Mouse (Mus musculus) limb, embryonic 11.5 days (tissue): Measurements from ENCODE around the gene Cd300ld4. TPM values are rescaled to one million over a fixed set of nuclear protein-coding genes. Genes with fewer than 3 reads are reported as not detected.
A peak's percentile ranks its signal among the peaks of the same experiment; 100 is the strongest.
"Not testable (repeated sequence)": the region's sequence is repeated elsewhere in the genome, so short reads cannot be mapped to it uniquely, and the experiment has no call there.

Experiments
- ATAC-seq: fragments of 200-750 bp; cut with Nextera tagmentation; 2 replicates; pipeline ENCODE4 v1.8.0; 2017; ENCODE audit warnings: low read depth; ENCODE audit not compliant: insufficient number of reproducible peaks, low FRiP score, low TSS enrichment
- DNase-seq: peaks from one replicate; pipeline ENCODE4 v3.0.0-alpha.2; 2015; ENCODE audit warnings: low spot score
- H3K27ac ChIP-seq: fragments of 300-500 bp; sonication (generic); replicated peaks from 2 replicates; pipeline ENCODE4 v1.5.1; 2014; ENCODE audit warnings: low read depth, mild to moderate bottlenecking, low read length
- H3K27me3 ChIP-seq: fragments of 300-500 bp; sonication (generic); 2 replicates; pipeline ENCODE4 v1.6.1; 2014; ENCODE audit warnings: mild to moderate bottlenecking, low read length, mixed read lengths; ENCODE audit not compliant: control insufficient read depth, insufficient read depth
- H3K36me3 ChIP-seq: fragments of 300-500 bp; sonication (generic); 2 replicates; pipeline ENCODE4 v1.6.1; 2014; ENCODE audit warnings: mild to moderate bottlenecking, low read length, moderate library complexity, mixed read lengths; ENCODE audit not compliant: control insufficient read depth, insufficient read depth
- H3K4me1 ChIP-seq: fragments of 300-500 bp; sonication (generic); 2 replicates; pipeline ENCODE4 v1.6.1; 2014; ENCODE audit warnings: low read length, mixed read lengths; ENCODE audit not compliant: control insufficient read depth, insufficient read depth
- H3K4me2 ChIP-seq: fragments of 300-500 bp; sonication (generic); 2 replicates; pipeline ENCODE4 v1.6.1; 2014; ENCODE audit warnings: low read depth, mild to moderate bottlenecking, moderate library complexity; ENCODE audit not compliant: severe bottlenecking
- H3K4me3 ChIP-seq: fragments of 300-500 bp; sonication (generic); 2 replicates; pipeline ENCODE4 v1.5.1; 2014; ENCODE audit warnings: low read depth, low read length
- H3K9ac ChIP-seq: fragments of 300-500 bp; sonication (generic); 2 replicates; pipeline ENCODE4 v1.6.1; 2014; ENCODE audit warnings: mild to moderate bottlenecking, low read length
- H3K9me3 ChIP-seq: fragments of 300-500 bp; sonication (generic); 2 replicates; pipeline ENCODE4 v1.6.1; 2016; ENCODE audit warnings: low read length; ENCODE audit not compliant: control insufficient read depth
- WGBS: fragments of 180-500 bp; shearing (Covaris S2); extraction: QIAGEN DNeasy Blood & Tissue Kit; methylation state at CpG from one replicate; pipeline ENCODE4 v1.1.7; 2014; 5-methylcytosine and 5-hydroxymethylcytosine counted together
- polyA plus RNA-seq: library from polyadenylated mRNA; unstranded; fragments of >200 nt; fragmentation: Nextera tagmentation; extraction: Ambion mirVana; gene quantifications from 2 replicates; pipeline ENCODE4 v1.2.1, GENCODE M21; 2014

The Cd300ld4 gene
- polyA plus RNA-seq = not detected in 2 replicates

GRCm38 (mm10) chr11:115026912-115027311, at the start of gene Cd300ld4:
Cd300ld4 (minus strand) TSS chr11:115027012.
- not testable (repeated sequence) for H3K4me3 ChIP-seq, H3K9me3 ChIP-seq, H3K27ac ChIP-seq, H3K4me1 ChIP-seq, ATAC-seq, H3K27me3 ChIP-seq, H3K36me3 ChIP-seq, H3K4me2 ChIP-seq, H3K9ac ChIP-seq, DNase-seq
- WGBS = no CpG with 5 or more reads among the region's 6 CpGs

GRCm38 (mm10) chr11:115075859-115076258, 49.0 kb upstream of the Cd300ld4 start:
- H3K9me3 ChIP-seq = no peaks in the 10 kb centered on the region
- no peaks in the 10 kb centered on the region for H3K27me3 ChIP-seq
- H3K36me3 ChIP-seq = no peaks in the 10 kb centered on the region
- H3K27ac ChIP-seq = no peak overlapping the region
- 72% methylated on average over 5 of the region's 5 CpGs for WGBS
- no peak overlapping the region for H3K4me3 ChIP-seq
- ATAC-seq (no peak), DNase-seq (no peak)
- peaks cover 3% of the 10 kb centered on the region for H3K4me1 ChIP-seq
- no peak overlapping the region for H3K4me2 ChIP-seq
- no peak overlapping the region for H3K9ac ChIP-seq

GRCm38 (mm10) chr11:115075407-115075806, 48.6 kb upstream of the Cd300ld4 start:
- Histone ChIP-seq H3K27me3 (no peaks in the 10 kb centered on the region), H3K4me1 (peaks cover 3% of the 10 kb centered on the region), H3K4me2 (no peak overlapping the region), H3K27ac (no peak overlapping the region), H3K9me3 (no peaks in the 10 kb centered on the region), H3K36me3 (no peaks in the 10 kb centered on the region), H3K9ac (no peak overlapping the region), H3K4me3 (no peak overlapping the region)
- ATAC-seq (no peak), DNase-seq (no peak)
- WGBS = 80% methylated on average over 7 of the region's 7 CpGs

GRCm38 (mm10) chr11:115073002-115073401, 46.2 kb upstream of the Cd300ld4 start:
- ATAC-seq (no peak), DNase-seq (no peak)
- Histone ChIP-seq H3K36me3 (no peaks in the 10 kb centered on the region), H3K27me3 (no peaks in the 10 kb centered on the region), H3K4me2 (no peak overlapping the region), H3K9ac (no peak overlapping the region), H3K4me1 (peaks cover 3% of the 10 kb centered on the region), H3K27ac (no peak overlapping the region), H3K9me3 (no peaks in the 10 kb centered on the region), H3K4me3 (no peak overlapping the region)
- WGBS = 77% methylated on average over 5 of the region's 5 CpGs

- H3K4me1 ChIP-seq = peaks cover 3% of the 10 kb centered on the region
- H3K27ac ChIP-seq = no peak overlapping the region
- no peak overlapping the region for H3K4me3 ChIP-seq
- 27% methylated on average over 14 of the region's 14 CpGs for WGBS
- H3K27me3 ChIP-seq = no peaks in the 10 kb centered on the region
- DNase-seq (peak; percentile 31), ATAC-seq (no peak)
- no peak overlapping the region for H3K4me2 ChIP-seq
- H3K9ac ChIP-seq = no peak overlapping the region
- no peaks in the 10 kb centered on the region for H3K9me3 ChIP-seq
- H3K36me3 ChIP-seq = no peaks in the 10 kb centered on the region
Measured at GRCm38 (mm10) chr11:115071631-115072294, 45.0 kb upstream of the Cd300ld4 start.

- H3K27me3 ChIP-seq = no peaks in the 10 kb centered on the region
Measured at GRCm38 (mm10) chr11:115071015-115071551, 44.3 kb upstream of the Cd300ld4 start.

GRCm38 (mm10) chr11:115066768-115067167, 40.0 kb upstream of the Cd300ld4 start:
- WGBS = 73% methylated on average over 6 of the region's 6 CpGs
- no peak overlapping the region for H3K4me3 ChIP-seq

More at GRCm38 (mm10) chr11:115071015-115071551, 44.3 kb upstream of the Cd300ld4 start:
- peaks cover 3% of the 10 kb centered on the region for H3K4me1 ChIP-seq
- H3K36me3 ChIP-seq = no peaks in the 10 kb centered on the region
- H3K9me3 ChIP-seq = no peaks in the 10 kb centered on the region
- H3K9ac ChIP-seq = no peak overlapping the region
- no peak overlapping the region for H3K27ac ChIP-seq
- 22% methylated on average over 9 of the region's 9 CpGs for WGBS
- no peak for DNase-seq
- H3K4me3 ChIP-seq = no peak overlapping the region
- H3K4me2 ChIP-seq = no peak overlapping the region
- ATAC-seq = no peak

GRCm38 (mm10) chr11:115062077-115062476, 35.3 kb upstream of the Cd300ld4 start, which contains the start of gene Cd300e:
Cd300e (minus strand) TSS chr11:115062177.
- Histone ChIP-seq H3K9ac (no peak within 1 kb of the TSS), H3K4me3 (no peak within 1 kb of the TSS), H3K4me2 (no peak within 1 kb of the TSS), H3K36me3 (no peaks in the 10 kb centered on the region), H3K9me3 (no peaks in the 10 kb centered on the region), H3K4me1 (no peaks in the 10 kb centered on the region), H3K27me3 (no peaks in the 10 kb centered on the region), H3K27ac (no peak within 1 kb of the TSS)
- no peak for DNase-seq
- WGBS = 44% methylated on average over 5 of the region's 5 CpGs
- ATAC-seq = no peak

More at GRCm38 (mm10) chr11:115066768-115067167, 40.0 kb upstream of the Cd300ld4 start:
- no peaks in the 10 kb centered on the region; the same call in none of the 2 replicates for H3K4me1 ChIP-seq
- H3K36me3 ChIP-seq = no peaks in the 10 kb centered on the region
- no peak overlapping the region for H3K9ac ChIP-seq
- H3K4me2 ChIP-seq = no peak overlapping the region
- no peaks in the 10 kb centered on the region for H3K27me3 ChIP-seq
- no peak for DNase-seq
- H3K27ac ChIP-seq = no peak overlapping the region
- no peak for ATAC-seq
- no peaks in the 10 kb centered on the region for H3K9me3 ChIP-seq
